Mouse (Mus musculus): ENCODE data around the gene Pter. TPM values are rescaled to one million over a fixed set of nuclear protein-coding genes. Genes with fewer than 3 reads are reported as not detected.

The Pter gene
- polyA plus RNA-seq, 1 experiment: 3.4 TPM

DNA sequence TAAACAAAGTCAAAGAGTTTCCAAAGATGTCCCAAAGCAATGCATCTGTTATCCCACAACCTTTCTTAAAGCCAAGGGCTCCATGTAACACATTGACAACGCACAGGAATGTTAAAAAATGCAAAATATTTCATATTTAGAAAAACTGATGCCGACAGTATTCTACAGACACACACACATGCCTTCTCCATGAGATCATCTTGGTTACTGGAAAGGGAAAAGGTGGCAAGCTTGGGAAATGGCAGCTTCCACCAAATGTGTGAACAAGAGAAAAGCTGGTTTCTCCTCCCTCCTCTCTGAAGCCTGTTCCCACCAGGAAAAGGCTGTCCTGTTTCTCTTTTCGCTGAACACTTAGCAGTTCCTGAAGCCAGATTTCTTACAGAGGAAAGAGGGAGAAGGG is 114.9 kb downstream of the Pter start:
- H3K4me1 ChIP-seq (ENCODE audit: control insufficient read depth, insufficient read depth, low read length): no peaks in the 10 kb centered on the region
- 66% methylated on average over 3 of the region's 3 CpGs for WGBS
- no peaks in the 10 kb centered on the region for H3K27me3 ChIP-seq (ENCODE audit: control insufficient read depth, insufficient read depth, low read length)
- no peak overlapping the region for H3K27ac ChIP-seq (ENCODE audit: insufficient read depth, low read length)
- H3K4me3 ChIP-seq (replicated peaks; ENCODE audit: insufficient read depth, low read depth, low read length): no peak overlapping the region
- no peak for DNase-seq
- no peak for TF ChIP-seq POLR2A (IDR thresholded peaks at IDR 0.05; ENCODE audit: borderline replicate concordance, insufficient read depth, low read length)
- no peak for TF ChIP-seq CTCF (IDR thresholded peaks at IDR 0.05; ENCODE audit: borderline replicate concordance, insufficient read depth, low read depth, low read length)

DNA sequence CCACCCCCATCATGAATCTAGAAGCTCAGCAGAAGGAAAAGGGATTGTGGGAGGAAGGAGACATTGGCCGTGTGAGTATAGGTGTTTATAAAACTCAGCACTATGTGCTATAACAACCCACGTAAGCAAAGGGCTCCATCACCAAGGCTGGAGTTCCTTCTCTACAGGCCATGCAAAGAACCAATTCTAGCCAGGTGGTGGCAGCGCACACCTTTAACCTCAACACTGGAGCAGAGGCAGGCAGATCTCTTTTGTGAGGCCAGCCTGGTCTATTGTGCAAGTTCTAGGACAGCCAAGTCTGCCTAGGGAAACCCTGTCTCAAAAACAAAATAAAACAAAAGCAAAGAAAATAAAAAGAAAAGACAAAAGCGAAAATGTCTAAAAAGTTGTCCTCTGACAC is 115.9 kb downstream of the Pter start:
- H3K4me1 ChIP-seq (ENCODE audit: control insufficient read depth, insufficient read depth, low read length): no peaks in the 10 kb centered on the region
- WGBS: 95% methylated on average over 4 of the region's 4 CpGs
- no peaks in the 10 kb centered on the region for H3K27me3 ChIP-seq (ENCODE audit: control insufficient read depth, insufficient read depth, low read length)
- no peak for DNase-seq
- TF ChIP-seq POLR2A (IDR thresholded peaks at IDR 0.05; ENCODE audit: borderline replicate concordance, insufficient read depth, low read length) (no peak), CTCF (IDR thresholded peaks at IDR 0.05; ENCODE audit: borderline replicate concordance, insufficient read depth, low read depth, low read length) (no peak)
- no peak overlapping the region for H3K4me3 ChIP-seq (replicated peaks; ENCODE audit: insufficient read depth, low read depth, low read length)
- no peak overlapping the region for H3K27ac ChIP-seq (ENCODE audit: insufficient read depth, low read length)

DNA sequence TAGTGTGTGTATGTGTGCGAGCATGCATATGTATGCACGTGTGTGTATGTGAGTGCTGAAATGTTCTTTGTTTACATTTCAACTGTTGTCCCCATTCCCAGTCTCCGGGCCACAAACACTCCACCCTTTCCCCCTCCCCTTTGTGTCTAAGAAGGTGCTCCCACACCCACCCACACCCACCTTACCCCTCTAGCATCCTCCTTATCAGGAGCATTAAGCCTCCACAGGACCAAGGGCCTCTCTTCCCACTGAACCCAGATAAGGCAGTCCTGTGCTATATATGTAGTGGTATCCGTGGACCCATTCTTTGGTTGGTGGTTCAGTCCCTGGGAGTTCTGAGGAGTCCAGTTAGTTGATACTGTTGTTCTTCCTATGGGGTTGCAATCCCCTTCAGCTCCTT is 120.7 kb downstream of the Pter start:
- WGBS: 94% methylated on average over 4 of the region's 4 CpGs
- Histone ChIP-seq H3K27ac (ENCODE audit: insufficient read depth, low read length) (no peak overlapping the region), H3K4me1 (ENCODE audit: control insufficient read depth, insufficient read depth, low read length) (no peaks in the 10 kb centered on the region), H3K4me3 (replicated peaks; ENCODE audit: insufficient read depth, low read depth, low read length) (no peak overlapping the region), H3K27me3 (ENCODE audit: control insufficient read depth, insufficient read depth, low read length) (no peaks in the 10 kb centered on the region)
- DNase-seq: no peak
- TF ChIP-seq POLR2A (IDR thresholded peaks at IDR 0.05; ENCODE audit: borderline replicate concordance, insufficient read depth, low read length) (no peak), CTCF (IDR thresholded peaks at IDR 0.05; ENCODE audit: borderline replicate concordance, insufficient read depth, low read depth, low read length) (no peak)

DNA sequence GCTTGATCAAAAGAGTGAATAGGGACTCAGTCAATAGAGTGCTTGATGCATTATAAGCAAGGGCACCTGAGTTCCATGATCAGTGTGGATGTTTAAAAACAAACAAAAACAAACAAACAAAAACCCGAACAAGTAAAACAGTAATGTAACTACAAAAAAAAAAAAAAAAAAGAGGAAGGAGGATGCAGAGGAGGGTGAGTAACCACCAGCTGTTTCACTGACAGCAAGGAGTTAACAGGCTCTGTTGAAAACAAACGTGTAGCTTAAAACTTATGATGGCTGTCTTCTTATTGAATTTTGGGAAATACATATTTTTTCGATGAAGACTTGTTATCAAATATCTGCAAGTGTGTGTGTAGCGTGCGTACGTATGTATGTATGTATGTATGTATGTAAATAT is 124.8 kb downstream of the Pter start:
- Histone ChIP-seq H3K4me1 (ENCODE audit: control insufficient read depth, insufficient read depth, low read length) (no peaks in the 10 kb centered on the region), H3K27ac (ENCODE audit: insufficient read depth, low read length) (no peak overlapping the region), H3K27me3 (ENCODE audit: control insufficient read depth, insufficient read depth, low read length) (no peaks in the 10 kb centered on the region), H3K4me3 (replicated peaks; ENCODE audit: insufficient read depth, low read depth, low read length) (no peak overlapping the region)
- DNase-seq: no peak
- TF ChIP-seq CTCF (IDR thresholded peaks at IDR 0.05; ENCODE audit: borderline replicate concordance, insufficient read depth, low read depth, low read length): no peak
- no peak for TF ChIP-seq POLR2A (IDR thresholded peaks at IDR 0.05; ENCODE audit: borderline replicate concordance, insufficient read depth, low read length)
- WGBS: 86% methylated on average over 6 of the region's 6 CpGs

Other genes with a start within 250 kb of the Pter start
- gene C1ql3, start 87.8 kb downstream of the Pter start, polyA plus RNA-seq (2012; rRNA removed): 12.5 and 13.8 TPM in 2 replicates